Mouse (Mus musculus) brain, embryonic 14.5 days (tissue): Measurements from ENCODE around the gene Rapgef1. TPM values are rescaled to one million over a fixed set of nuclear protein-coding genes. Genes with fewer than 3 reads are reported as not detected.
A peak's percentile ranks its signal among the peaks of the same experiment; 100 is the strongest.

ENCODE experiments used
- DNase-seq: peaks from one replicate; pipeline ENCODE4 v3.0.0-alpha.2; 2011; ENCODE audit warnings: low read depth
- CTCF ChIP-seq: fragments of 200-500 bp; IDR thresholded peaks from 2 replicates; pipeline ENCODE4 v1.5.1; 2012; ENCODE audit warnings: inconsistent platforms, mild to moderate bottlenecking, moderate library complexity, borderline replicate concordance; ENCODE audit not compliant: insufficient read depth, insufficient read length; ENCODE audit errors: extremely low read depth
- POLR2A ChIP-seq: fragments of 200-500 bp; IDR thresholded peaks from 2 replicates; pipeline ENCODE4 v1.6.1; 2012; ENCODE audit warnings: mild to moderate bottlenecking, inconsistent platforms, borderline replicate concordance; ENCODE audit not compliant: poor library complexity, insufficient read depth, insufficient read length, severe bottlenecking; ENCODE audit errors: extremely low read depth
- polyA plus RNA-seq: library from polyadenylated mRNA; depleted of rRNA; stranded (reverse); fragments of >200 nt; gene quantifications from 2 replicates; pipeline ENCODE4 v1.2.3, GENCODE M21; 2012; rRNA removed

Rapgef1 gene
- polyA plus RNA-seq = 94.9 and 101 TPM in 2 replicates

GRCm38 (mm10) chr2:29619484-29620300, at the start of gene Rapgef1:
Gene Rapgef1 (plus strand): TSS chr2:29619720.
- peak; percentile 89 for DNase-seq
- TF ChIP-seq POLR2A (no peak), CTCF (peak; percentile 100)

- TF ChIP-seq CTCF (no peak), POLR2A (no peak)
- DNase-seq = peak; percentile 39
Measured at GRCm38 (mm10) chr2:29571921-29572700, 47.4 kb upstream of the Rapgef1 start.

GRCm38 (mm10) chr2:29572811-29573427, 46.6 kb upstream of the Rapgef1 start:
- DNase-seq = no peak
- TF ChIP-seq CTCF = no peak
- no peak for TF ChIP-seq POLR2A

GRCm38 (mm10) chr2:29573591-29573990, 45.9 kb upstream of the Rapgef1 start:
- TF ChIP-seq POLR2A = no peak
- no peak for TF ChIP-seq CTCF
- peak; percentile 66 for DNase-seq

- TF ChIP-seq POLR2A (no peak), CTCF (no peak)
- peak; percentile 33 for DNase-seq
Measured at GRCm38 (mm10) chr2:29574187-29574586, 45.3 kb upstream of the Rapgef1 start.

GRCm38 (mm10) chr2:29582415-29582814, 37.1 kb upstream of the Rapgef1 start:
- DNase-seq = peak; percentile 90
- TF ChIP-seq CTCF (peak; percentile 99), POLR2A (no peak)

GRCm38 (mm10) chr2:29586017-29586702, 33.4 kb upstream of the Rapgef1 start:
- TF ChIP-seq POLR2A (no peak), CTCF (no peak)
- DNase-seq = peak; percentile 52

GRCm38 (mm10) chr2:29588006-29588405, 31.5 kb upstream of the Rapgef1 start:
- TF ChIP-seq POLR2A (no peak), CTCF (no peak)

GRCm38 (mm10) chr2:29589266-29589665, 30.3 kb upstream of the Rapgef1 start:
- TF ChIP-seq CTCF = peak; percentile 18; the same call in 1 of the 2 replicates
- TF ChIP-seq POLR2A = no peak
- DNase-seq = peak; percentile 31

More at GRCm38 (mm10) chr2:29588006-29588405, 31.5 kb upstream of the Rapgef1 start:
- DNase-seq = no peak

- DNase-seq = no peak
- TF ChIP-seq POLR2A = no peak
- no peak for TF ChIP-seq CTCF
Measured at GRCm38 (mm10) chr2:29591626-29592025, 27.9 kb upstream of the Rapgef1 start.

GRCm38 (mm10) chr2:29592537-29592936, 27.0 kb upstream of the Rapgef1 start:
- no peak for DNase-seq
- TF ChIP-seq CTCF (no peak), POLR2A (no peak)

GRCm38 (mm10) chr2:29603930-29604329, 15.6 kb upstream of the Rapgef1 start:
- TF ChIP-seq CTCF (peak; percentile 95), POLR2A (no peak)
- DNase-seq = peak; percentile 74
